Mouse (Mus musculus) ES-Bruce4 (cell line): ENCODE results near the gene Pfkfb3.

Experiments
- CTCF ChIP-seq: IDR thresholded peaks from one replicate; pipeline ENCODE4 v1.8.1; 2011; ENCODE audit warnings: low read depth, low read length
- EP300 ChIP-seq: IDR thresholded peaks from 2 replicates; pipeline ENCODE4 v1.6.1; 2011; ENCODE audit warnings: low read depth, low read length; ENCODE audit not compliant: insufficient read depth

DNA sequence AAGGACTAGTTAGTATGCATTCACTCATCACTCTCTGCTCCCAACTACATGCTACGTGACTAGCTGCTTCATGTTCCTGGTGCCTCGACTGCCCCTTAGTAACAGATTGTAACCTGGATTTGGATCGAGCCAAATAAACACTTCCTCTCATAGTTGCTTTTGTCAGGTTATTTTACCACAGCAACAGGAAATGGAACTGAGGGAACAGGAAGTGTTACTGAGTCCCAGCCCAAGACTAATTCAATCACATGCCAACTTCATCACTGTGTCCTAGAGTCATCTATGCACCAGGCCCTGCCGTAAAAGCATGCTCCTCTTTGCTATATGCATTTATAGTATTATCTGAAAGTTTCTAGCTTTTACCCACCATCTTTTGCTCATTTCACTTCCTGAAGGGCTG lies 34.1 kb upstream of the Pfkfb3 start:
- TF ChIP-seq EP300 (no peak), CTCF (no peak)
